Mouse (Mus musculus) MEL (cell line): ENCODE data around the gene Cdc34. TPM values are rescaled to one million over a fixed set of nuclear protein-coding genes. Genes with fewer than 3 reads are reported as not detected.
"Not testable (repeated sequence)": the region's sequence is repeated elsewhere in the genome, so short reads cannot be mapped to it uniquely, and the experiment has no call there.

Experiments
- DNase-seq: peaks from one replicate; pipeline ENCODE4 v3.0.0; 2011; ENCODE audit warnings: low read depth, low spot score
- H3K27ac ChIP-seq: 2 replicates; pipeline ENCODE4 v1.5.1; 2012; ENCODE audit warnings: low read depth, mild to moderate bottlenecking, control low read depth, low read length, moderate library complexity; ENCODE audit not compliant: control insufficient read depth
- H3K27me3 ChIP-seq, 2 experiments: fragments of 150-350 bp in 1 of 2; sonication (generic) in 1 of 2; 2 replicates each; pipeline ENCODE4 v1.6.1; 2012; ENCODE audit warnings: low read length in 2 of 2, mild to moderate bottlenecking in 2 of 2, improper control_type of control experiment in 1 of 2, moderate library complexity in 1 of 2; ENCODE audit not compliant: insufficient read depth in 2 of 2, control insufficient read depth in 1 of 2
- H3K36me3 ChIP-seq, 2 experiments: 2 replicates each; pipeline ENCODE4 v1.6.1; 2012 to 2014; ENCODE audit warnings: low read length in 2 of 2, improper control_type of control experiment in 1 of 2, inconsistent platforms in 1 of 2, mild to moderate bottlenecking in 1 of 2; ENCODE audit not compliant: insufficient read depth in 2 of 2, control insufficient read depth in 1 of 2
- H3K4me1 ChIP-seq, 2 experiments: fragments of 150-350 bp in 1 of 2; sonication (generic) in 1 of 2; 2 replicates each; pipeline ENCODE4 v1.6.1; 2012; ENCODE audit warnings: low read length in 2 of 2, improper control_type of control experiment in 1 of 2, mild to moderate bottlenecking in 1 of 2; ENCODE audit not compliant: insufficient read depth in 2 of 2, control insufficient read depth in 1 of 2
- H3K4me3 ChIP-seq, 2 experiments: fragments of 150-350 bp in 1 of 2; sonication (generic) in 1 of 2; 2 replicates each; pipeline ENCODE4 v1.5.1; 2012; ENCODE audit warnings: low read depth in 2 of 2, low read length in 2 of 2, mild to moderate bottlenecking in 2 of 2, moderate library complexity in 2 of 2, control low read depth in 1 of 2, improper control_type of control experiment in 1 of 2; ENCODE audit not compliant: control insufficient read depth in 1 of 2, insufficient read depth in 1 of 2
- H3K79me2 ChIP-seq: 2 replicates; pipeline ENCODE4 v1.6.1; 2012; ENCODE audit warnings: mild to moderate bottlenecking, low read length, moderate library complexity; ENCODE audit not compliant: control insufficient read depth, poor library complexity, insufficient read depth
- H3K9ac ChIP-seq: 2 replicates; pipeline ENCODE4 v1.6.1; 2012; ENCODE audit warnings: low read depth, mild to moderate bottlenecking, control low read depth, low read length, moderate library complexity; ENCODE audit not compliant: control insufficient read depth, poor library complexity, severe bottlenecking
- H3K9me3 ChIP-seq: fragments of 150-350 bp; sonication (generic); replicated peaks from 2 replicates; pipeline ENCODE4 v1.6.1; 2012; ENCODE audit warnings: mild to moderate bottlenecking, low read length, improper control_type of control experiment, moderate library complexity; ENCODE audit not compliant: insufficient read depth
- BHLHE40 ChIP-seq: IDR thresholded peaks from 2 replicates; pipeline ENCODE4 v1.6.1; 2012; ENCODE audit warnings: low read depth, mild to moderate bottlenecking, inconsistent platforms, low read length, improper control_type of control experiment, borderline replicate concordance
- CTCF ChIP-seq, 3 experiments: IDR thresholded peaks in 2 of 3; conservative IDR thresholded peaks in 1 of 3; 2 replicates each; pipeline ENCODE4 v1.5.1; 2011 to 2012; ENCODE audit warnings: low read length in 3 of 3, low read depth in 2 of 3, mild to moderate bottlenecking in 2 of 3, improper control_type of control experiment in 1 of 3, inconsistent platforms in 1 of 3, mixed read lengths in 1 of 3, moderate library complexity in 1 of 3; ENCODE audit not compliant: control insufficient read depth in 1 of 3, insufficient read depth in 1 of 3, poor library complexity in 1 of 3, severe bottlenecking in 1 of 3
- E2F4 ChIP-seq: IDR thresholded peaks from 2 replicates; pipeline ENCODE4 v1.6.1; 2011; ENCODE audit warnings: low read depth, low read length, improper control_type of control experiment, borderline replicate concordance
- ETS1 ChIP-seq: IDR thresholded peaks from 2 replicates; pipeline ENCODE4 v1.6.1; 2012; ENCODE audit warnings: low read depth, mild to moderate bottlenecking, inconsistent platforms, low read length, improper control_type of control experiment, moderate library complexity
- GATA1 ChIP-seq: IDR thresholded peaks from 2 replicates; pipeline ENCODE4 v1.6.1; 2011; ENCODE audit warnings: low read depth, low read length, improper control_type of control experiment
- HCFC1 ChIP-seq: IDR thresholded peaks from 2 replicates; pipeline ENCODE4 v1.6.1; 2012; ENCODE audit warnings: low read depth, mild to moderate bottlenecking, inconsistent platforms, low read length, improper control_type of control experiment, moderate library complexity
- MAX ChIP-seq: IDR thresholded peaks from 2 replicates; pipeline ENCODE4 v1.6.1; 2011; ENCODE audit warnings: low read length, improper control_type of control experiment
- MAZ ChIP-seq: IDR thresholded peaks from 2 replicates; pipeline ENCODE4 v1.6.1; 2012; ENCODE audit warnings: low read depth, mild to moderate bottlenecking, inconsistent platforms, low read length, improper control_type of control experiment
- MXI1 ChIP-seq: IDR thresholded peaks from 2 replicates; pipeline ENCODE4 v1.6.1; 2011; ENCODE audit warnings: mild to moderate bottlenecking, low read depth, low read length, improper control_type of control experiment
- MYB ChIP-seq: IDR thresholded peaks from 2 replicates; pipeline ENCODE4 v1.6.1; 2011; ENCODE audit warnings: mild to moderate bottlenecking, low read depth, low read length, improper control_type of control experiment
- NELFE ChIP-seq: IDR thresholded peaks from 2 replicates; pipeline ENCODE4 v1.6.1; 2011; ENCODE audit warnings: low read depth, low read length, improper control_type of control experiment
- POLR2A ChIP-seq, 2 experiments: IDR thresholded peaks; 2 replicates each; pipeline ENCODE4 v1.6.1; 2011 to 2012; ENCODE audit warnings: low read length in 2 of 2, mild to moderate bottlenecking in 2 of 2, control low read depth in 1 of 2, improper control_type of control experiment in 1 of 2, low read depth in 1 of 2, moderate library complexity in 1 of 2; ENCODE audit not compliant: control insufficient read depth in 1 of 2, insufficient read depth in 1 of 2, poor library complexity in 1 of 2
- POLR2AphosphoS2 ChIP-seq: IDR thresholded peaks from 2 replicates; pipeline ENCODE4 v1.6.1; 2011; ENCODE audit warnings: low read length, improper control_type of control experiment
- RAD21 ChIP-seq: IDR thresholded peaks from 2 replicates; pipeline ENCODE4 v1.6.1; 2011; ENCODE audit warnings: mild to moderate bottlenecking, low read depth, low read length, improper control_type of control experiment
- SIN3A ChIP-seq: IDR thresholded peaks from 2 replicates; pipeline ENCODE4 v1.6.1; 2012; ENCODE audit warnings: low read length, improper control_type of control experiment, inconsistent platforms
- TBP ChIP-seq: IDR thresholded peaks from 2 replicates; pipeline ENCODE4 v1.8.0; 2011; ENCODE audit warnings: low read depth, low read length, improper control_type of control experiment
- TCF12 ChIP-seq: IDR thresholded peaks from 2 replicates; pipeline ENCODE4 v1.6.1; 2014; ENCODE audit warnings: low read depth, mild to moderate bottlenecking, inconsistent platforms, low read length, improper control_type of control experiment, moderate library complexity
- USF1 ChIP-seq: IDR thresholded peaks from 2 replicates; pipeline ENCODE4 v1.6.1; 2014; ENCODE audit warnings: low read depth, mild to moderate bottlenecking, inconsistent platforms, low read length, improper control_type of control experiment, moderate library complexity
- USF2 ChIP-seq, 2 experiments: IDR thresholded peaks; 2 replicates each; pipeline ENCODE4 v1.6.1; 2011 to 2012; ENCODE audit warnings: improper control_type of control experiment in 2 of 2, low read length in 2 of 2, borderline replicate concordance in 1 of 2, inconsistent platforms in 1 of 2, low read depth in 1 of 2, mild to moderate bottlenecking in 1 of 2; ENCODE audit not compliant: insufficient read depth in 1 of 2
- ZKSCAN1 ChIP-seq: IDR thresholded peaks from 2 replicates; pipeline ENCODE4 v1.6.1; 2012; ENCODE audit warnings: low read depth, mild to moderate bottlenecking, inconsistent platforms, low read length, improper control_type of control experiment, moderate library complexity
- ZMIZ1 ChIP-seq: IDR thresholded peaks from 2 replicates; pipeline ENCODE4 v1.6.1; 2012; ENCODE audit warnings: low read depth, mild to moderate bottlenecking, inconsistent platforms, low read length, improper control_type of control experiment, moderate library complexity
- ZNF384 ChIP-seq: IDR thresholded peaks from 2 replicates; pipeline ENCODE4 v1.6.1; 2012; ENCODE audit warnings: low read depth, mild to moderate bottlenecking, inconsistent platforms, low read length, improper control_type of control experiment
- polyA plus RNA-seq, 2 experiments: library from polyadenylated mRNA; stranded (reverse) in 1 of 2; unstranded in 1 of 2; fragments of >175 nt in 1 of 2; fragments of >200 nt in 1 of 2; gene quantifications; 2 replicates each; pipeline versions ENCODE4 v1.2.1 to v1.2.4; 2012; ENCODE audit warnings: low replicate concordance in 2 of 2, low read depth in 1 of 2; ENCODE audit not compliant: insufficient read length in 2 of 2, insufficient read depth in 1 of 2, missing spikeins in 1 of 2
- total RNA-seq: library from RNA; depleted of rRNA; stranded (reverse); fragments of 300-350 nt; gene quantifications from 2 replicates; pipeline ENCODE4 v1.2.3, GENCODE M21; 2012

Cdc34 gene
- total and polyA plus RNA-seq, 3 experiments = 318 to 422 (median 417) TPM

GRCm38 (mm10) chr10:79702970-79703369 is 21.0 kb downstream of the Cdc34 start:
- peaks cover 0 to 14% of the 10 kb centered on the region in 2 experiments; a peak in 2 of 4 replicates for H3K36me3 ChIP-seq
- not testable (repeated sequence) for H3K27me3 ChIP-seq, H3K4me3 ChIP-seq, H3K9me3 ChIP-seq, H3K27ac ChIP-seq, H3K9ac ChIP-seq
- peaks cover 9 to 16% of the 10 kb centered on the region in 2 experiments; a peak in 3 of 4 replicates for H3K4me1 ChIP-seq
- TF ChIP-seq USF1 (0 out of 2 replicates have a peak, but pooled peaks have one; percentile 24), MXI1 (peak; percentile 56; the same call in 1 of the 2 replicates), SIN3A (peak; percentile 33; the same call in 1 of the 2 replicates)
- H3K79me2 ChIP-seq = peaks cover 36% of the 10 kb centered on the region
- peak; percentile 57 for DNase-seq

DNA sequence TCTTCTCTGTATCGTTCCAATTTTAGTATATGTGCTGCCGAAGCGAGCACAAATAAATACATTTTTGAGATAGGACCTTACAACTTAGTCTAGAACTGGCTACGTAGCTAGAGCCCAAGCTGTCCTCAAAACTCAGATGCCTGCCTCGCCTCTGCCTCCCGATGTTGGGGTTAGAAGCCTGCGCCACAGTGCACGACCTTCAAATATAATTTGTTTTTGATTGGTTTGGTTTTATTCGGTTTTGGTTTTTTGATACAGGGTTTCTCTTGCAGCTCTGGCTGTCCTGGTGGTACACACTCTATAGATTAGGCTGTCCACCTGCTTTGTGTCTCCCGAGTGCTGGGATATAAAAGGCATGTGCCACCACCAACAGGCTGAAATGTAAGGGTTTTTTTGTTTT is 21.5 kb downstream of the Cdc34 start:
- peak overlapping the region; percentile 80 for H3K27ac ChIP-seq

GRCm38 (mm10) chr10:79704065-79704969 is 22.3 kb downstream of the Cdc34 start, which contains the start of gene Bsg:
Gene Bsg, plus strand, starts transcription at chr10:79704491.
- no peaks in the 10 kb centered on the region for H3K27me3 ChIP-seq
- peak within 1 kb of the TSS; percentile 80 for H3K27ac ChIP-seq
- H3K9me3 ChIP-seq = no peaks in the 10 kb centered on the region
- H3K9ac ChIP-seq = peak within 1 kb of the TSS; percentile 84
- H3K36me3 ChIP-seq = peaks cover 0 to 14% of the 10 kb centered on the region in 2 experiments; a peak in 2 of 4 replicates
- peaks cover 9 to 16% of the 10 kb centered on the region in 2 experiments; a peak in 3 of 4 replicates for H3K4me1 ChIP-seq
- H3K4me3 ChIP-seq = peak within 1 kb of the TSS; percentile 86 to 92
- H3K79me2 ChIP-seq = peaks cover 41% of the 10 kb centered on the region
- peak; percentile 99 for DNase-seq
- TF ChIP-seq GATA1 (no peak), POLR2AphosphoS2 (peak; percentile 93), USF2 (IDR thresholded peaks at IDR 0.05; ENCODE audit: borderline replicate concordance in 1 of 2, insufficient read depth in 1 of 2, low read depth in 1 of 2, low read length in 2 of 2) (peak; percentile 54 to 87; a peak in 3 of 4 replicates), HCFC1 (peak; percentile 78), ETS1 (no peak), ZMIZ1 (peak; percentile 98), MYB (no peak), MAZ (peak; percentile 73), RAD21 (no peak), SIN3A (peak; percentile 53), TCF12 (peak; percentile 71), TBP (peak; percentile 85), MAX (peak; percentile 95), POLR2A (IDR thresholded peaks at IDR 0.05; ENCODE audit: control insufficient read depth in 1 of 2, insufficient read depth in 1 of 2, low read depth in 1 of 2, low read length in 2 of 2, poor library complexity in 1 of 2) (peak; percentile 98), CTCF (IDR thresholded peaks at IDR 0.05 in 2 of 3, conservative IDR thresholded peaks at IDR 0.05 in 1 of 3; ENCODE audit: control insufficient read depth in 1 of 3, insufficient read depth in 1 of 3, low read depth in 2 of 3, low read length in 3 of 3, poor library complexity in 1 of 3, severe bottlenecking in 1 of 3) (peak; percentile 42 to 54 (median 44); a peak in 5 of 6 replicates), NELFE (peak; percentile 97), E2F4 (peak; percentile 10; the same call in 1 of the 2 replicates), BHLHE40 (peak; percentile 84; the same call in 1 of the 2 replicates), ZKSCAN1 (no peak)

More for the DNA sequence above, 21.5 kb downstream of the Cdc34 start:
- no peak for TF ChIP-seq TBP
- 0 out of 4 replicates have a peak, but pooled peaks of 1 of the 2 experiments have one; percentile 25 for TF ChIP-seq POLR2A (IDR thresholded peaks at IDR 0.05; ENCODE audit: control insufficient read depth in 1 of 2, insufficient read depth in 1 of 2, low read depth in 1 of 2, low read length in 2 of 2, poor library complexity in 1 of 2)
- TF ChIP-seq MAZ = no peak
- TF ChIP-seq ZNF384 = 0 out of 2 replicates have a peak, but pooled peaks have one; percentile 8
- 0 out of 2 replicates have a peak, but pooled peaks have one; percentile 46 for TF ChIP-seq MXI1
- H3K79me2 ChIP-seq = peaks cover 40% of the 10 kb centered on the region
- DNase-seq = peak; percentile 73
- no peaks in the 10 kb centered on the region for H3K9me3 ChIP-seq
- peak overlapping the region; percentile 78 for H3K9ac ChIP-seq
- no peaks in the 10 kb centered on the region for H3K27me3 ChIP-seq
- peak overlapping the region; percentile 61 to 84 for H3K4me3 ChIP-seq
- peaks cover 0 to 14% of the 10 kb centered on the region in 2 experiments; a peak in 2 of 4 replicates for H3K36me3 ChIP-seq
- H3K4me1 ChIP-seq = peaks cover 9 to 16% of the 10 kb centered on the region in 2 experiments; a peak in 3 of 4 replicates
